Mouse (Mus musculus) limb, embryonic 15.5 days (tissue): ENCODE measurements around the gene Galnt4. TPM values are rescaled to one million over a fixed set of nuclear protein-coding genes. Genes with fewer than 3 reads are reported as not detected.
A peak's percentile ranks its signal among the peaks of the same experiment; 100 is the strongest.

ENCODE experiments used
- ATAC-seq: fragments of 200-750 bp; cut with Nextera tagmentation; 2 replicates; pipeline ENCODE4 v1.8.0; 2017; ENCODE audit warnings: low read depth, moderate TSS enrichment; ENCODE audit not compliant: insufficient number of reproducible peaks, low FRiP score, low TSS enrichment
- H3K27ac ChIP-seq: fragments of 300-500 bp; sonication (generic); 2 replicates; pipeline ENCODE4 v1.5.1; 2015; ENCODE audit warnings: moderate library complexity, mild to moderate bottlenecking, inconsistent platforms
- H3K27me3 ChIP-seq: fragments of 300-500 bp; sonication (generic); 2 replicates; pipeline ENCODE4 v1.6.1; 2015; ENCODE audit warnings: inconsistent platforms
- H3K36me3 ChIP-seq: fragments of 300-500 bp; sonication (generic); 2 replicates; pipeline ENCODE4 v1.6.1; 2015; ENCODE audit warnings: inconsistent platforms
- H3K4me1 ChIP-seq: fragments of 300-500 bp; sonication (generic); 2 replicates; pipeline ENCODE4 v1.6.1; 2015; ENCODE audit warnings: inconsistent platforms
- H3K4me2 ChIP-seq: fragments of 300-500 bp; sonication (generic); 2 replicates; pipeline ENCODE4 v1.6.1; 2015; ENCODE audit warnings: mild to moderate bottlenecking, inconsistent platforms
- H3K4me3 ChIP-seq: fragments of 300-500 bp; sonication (generic); 2 replicates; pipeline ENCODE4 v1.5.1; 2015; ENCODE audit warnings: mild to moderate bottlenecking, inconsistent platforms
- H3K9ac ChIP-seq: fragments of 300-500 bp; sonication (generic); 2 replicates; pipeline ENCODE4 v1.6.1; 2015; ENCODE audit warnings: inconsistent platforms
- H3K9me3 ChIP-seq: fragments of 300-500 bp; sonication (generic); 2 replicates; pipeline ENCODE4 v1.6.1; 2016; ENCODE audit warnings: inconsistent platforms
- WGBS: fragments of 180-500 bp; shearing (Covaris S2); methylation state at CpG from one replicate; pipeline ENCODE4 v1.1.7; 2015; 5-methylcytosine and 5-hydroxymethylcytosine counted together
- polyA plus RNA-seq: library from polyadenylated mRNA; unstranded; fragments of >200 nt; fragmentation: Nextera tagmentation; extraction: Ambion mirVana; gene quantifications from 2 replicates; pipeline ENCODE4 v1.2.1, GENCODE M21; 2015

Galnt4 gene
- 11.3 and 12.1 TPM in 2 replicates for polyA plus RNA-seq

DNA sequence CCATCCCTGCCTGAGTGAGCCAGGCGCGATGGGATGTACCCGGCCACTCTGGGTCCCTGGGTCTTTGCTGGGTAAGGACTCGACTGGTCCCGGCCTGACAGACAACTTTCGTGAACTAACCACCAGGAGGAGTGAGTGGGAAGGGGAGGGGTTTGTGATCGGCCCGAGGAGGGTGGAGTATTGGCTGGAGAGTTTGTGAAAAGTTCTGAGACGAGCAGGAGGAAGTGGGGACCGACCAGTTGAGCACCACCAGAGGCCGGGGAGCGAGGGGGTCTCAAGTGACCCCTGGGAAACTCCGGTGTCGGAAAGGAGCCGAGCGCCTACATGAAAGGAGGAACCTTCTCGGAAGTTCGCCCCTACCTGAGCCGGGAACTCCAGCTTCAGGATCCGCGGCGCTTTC, at the start of gene Galnt4:
Gene Galnt4 (plus strand): TSS at position 196 of the 400 bp plus-strand sequence.
- Histone ChIP-seq H3K4me3 (peak within 1 kb of the TSS; percentile 98), H3K36me3 (peaks cover 11% of the 10 kb centered on the region; the same call in 1 of the 2 replicates), H3K27ac (peak within 1 kb of the TSS; percentile 89), H3K9ac (peak within 1 kb of the TSS; percentile 90), H3K4me2 (peak within 1 kb of the TSS; percentile 95), H3K4me1 (peaks cover 15% of the 10 kb centered on the region; the same call in 1 of the 2 replicates), H3K27me3 (no peaks in the 10 kb centered on the region), H3K9me3 (no peaks in the 10 kb centered on the region)
- ATAC-seq, result peak; percentile 80
- WGBS, result under 1% methylated on average over 22 of the region's 22 CpGs

DNA sequence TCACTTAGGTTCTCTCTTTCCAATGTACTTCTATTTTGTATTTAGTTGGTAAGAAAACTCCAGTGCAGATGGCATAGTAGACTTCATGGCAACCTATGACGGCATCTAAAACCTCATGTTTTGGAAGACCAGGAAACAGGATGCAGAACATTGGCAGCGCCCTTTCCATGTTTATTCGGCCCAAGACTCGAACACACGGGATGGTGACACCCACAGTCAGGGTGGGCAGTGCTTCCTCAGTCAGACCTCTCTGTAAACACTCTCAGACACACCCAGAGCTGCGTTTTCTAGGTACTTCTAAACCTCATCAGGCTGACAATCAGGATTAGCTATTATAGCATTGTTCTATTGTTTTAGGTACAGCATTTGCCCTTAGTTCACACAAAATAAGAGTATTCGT, 47.4 kb upstream of the Galnt4 start:
- no peaks in the 10 kb centered on the region for H3K9me3 ChIP-seq
- no peak overlapping the region for H3K9ac ChIP-seq
- H3K27me3 ChIP-seq, result no peaks in the 10 kb centered on the region
- H3K4me2 ChIP-seq, result no peak overlapping the region
- WGBS, result 87% methylated on average over 7 of the region's 7 CpGs
- ATAC-seq, result no peak
- H3K27ac ChIP-seq, result no peak overlapping the region
- H3K4me1 ChIP-seq, result no peaks in the 10 kb centered on the region
- H3K36me3 ChIP-seq, result no peaks in the 10 kb centered on the region
- H3K4me3 ChIP-seq, result no peak overlapping the region

DNA sequence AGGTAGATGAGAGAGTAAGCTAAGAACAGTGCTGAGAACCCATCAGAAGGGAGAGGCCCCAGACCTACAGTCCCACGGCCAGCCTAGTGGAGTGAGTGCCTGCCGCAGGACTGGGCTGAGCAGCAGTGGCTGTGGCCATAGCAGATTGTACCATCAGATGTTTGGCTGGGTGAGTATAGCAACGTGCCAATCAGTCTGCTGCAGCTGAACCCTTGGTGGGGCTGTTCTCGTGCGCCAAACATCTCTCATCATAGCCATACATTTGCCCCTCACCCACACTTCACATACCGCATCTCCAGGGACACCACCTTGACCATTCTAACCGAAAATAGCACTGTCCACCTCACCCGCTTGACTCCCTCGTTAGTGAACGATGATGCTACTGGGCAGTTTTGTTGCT, 46.5 kb upstream of the Galnt4 start:
- H3K9ac ChIP-seq, result no peak overlapping the region
- no peak overlapping the region for H3K4me2 ChIP-seq
- H3K27me3 ChIP-seq, result no peaks in the 10 kb centered on the region
- WGBS, result 90% methylated on average over 10 of the region's 10 CpGs
- H3K9me3 ChIP-seq, result no peaks in the 10 kb centered on the region
- H3K36me3 ChIP-seq, result no peaks in the 10 kb centered on the region
- no peak for ATAC-seq
- no peak overlapping the region for H3K27ac ChIP-seq
- H3K4me3 ChIP-seq, result no peak overlapping the region
- H3K4me1 ChIP-seq, result no peaks in the 10 kb centered on the region

GRCm38 (mm10) chr10:99062546-99062945, 45.4 kb upstream of the Galnt4 start:
- no peak overlapping the region for H3K4me2 ChIP-seq
- no peaks in the 10 kb centered on the region for H3K27me3 ChIP-seq
- H3K36me3 ChIP-seq, result no peaks in the 10 kb centered on the region
- no peak for ATAC-seq
- H3K27ac ChIP-seq, result no peak overlapping the region
- no peak overlapping the region for H3K4me3 ChIP-seq
- H3K4me1 ChIP-seq, result no peaks in the 10 kb centered on the region
- 67% methylated on average over 5 of the region's 5 CpGs for WGBS
- no peak overlapping the region for H3K9ac ChIP-seq
- H3K9me3 ChIP-seq, result no peaks in the 10 kb centered on the region

GRCm38 (mm10) chr10:99076113-99076895, 31.7 kb upstream of the Galnt4 start:
- no peaks in the 10 kb centered on the region for H3K4me1 ChIP-seq
- no peaks in the 10 kb centered on the region for H3K36me3 ChIP-seq
- H3K4me3 ChIP-seq, result no peak overlapping the region
- H3K27me3 ChIP-seq, result no peaks in the 10 kb centered on the region
- WGBS, result 76% methylated on average over 18 of the region's 18 CpGs
- no peaks in the 10 kb centered on the region for H3K9me3 ChIP-seq
- H3K9ac ChIP-seq, result no peak overlapping the region
- no peak overlapping the region for H3K4me2 ChIP-seq
- no peak overlapping the region for H3K27ac ChIP-seq
- no peak for ATAC-seq

GRCm38 (mm10) chr10:99078621-99079020, 29.3 kb upstream of the Galnt4 start:
- no peak overlapping the region for H3K9ac ChIP-seq
- H3K27me3 ChIP-seq, result no peaks in the 10 kb centered on the region
- H3K9me3 ChIP-seq, result no peaks in the 10 kb centered on the region
- no peak overlapping the region for H3K4me3 ChIP-seq
- no peak overlapping the region for H3K4me2 ChIP-seq
- no peak overlapping the region for H3K27ac ChIP-seq
- WGBS, result 70% methylated on average over 2 of the region's 2 CpGs
- no peaks in the 10 kb centered on the region for H3K4me1 ChIP-seq
- no peak for ATAC-seq
- no peaks in the 10 kb centered on the region for H3K36me3 ChIP-seq

DNA sequence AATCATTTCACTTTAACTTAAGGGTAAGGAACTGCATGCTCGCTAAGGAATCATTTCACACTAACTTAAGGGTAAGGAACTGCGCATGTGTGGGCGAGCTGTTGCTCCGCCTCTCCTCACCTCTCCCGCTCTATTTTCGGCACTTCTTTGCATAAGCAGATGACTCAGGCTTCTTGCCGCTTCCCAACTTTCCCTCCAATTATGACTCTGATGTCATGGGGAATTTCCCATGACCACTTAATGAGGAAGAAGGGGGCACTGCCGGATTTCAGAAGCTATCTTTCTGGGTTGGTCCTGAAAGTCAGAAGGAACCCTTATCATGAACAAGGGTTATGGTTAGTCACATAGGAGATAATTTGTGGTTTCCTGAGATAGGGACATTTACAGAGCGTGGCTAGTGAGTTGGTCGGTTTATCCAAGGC, 26.4 kb upstream of the Galnt4 start:
- Histone ChIP-seq H3K4me1 (no peaks in the 10 kb centered on the region), H3K27me3 (0 out of 2 replicates have a peak, but pooled peaks cover 6% of the 10 kb centered on the region), H3K9me3 (no peaks in the 10 kb centered on the region), H3K36me3 (no peaks in the 10 kb centered on the region), H3K4me2 (no peak overlapping the region), H3K27ac (no peak overlapping the region), H3K4me3 (no peak overlapping the region), H3K9ac (no peak overlapping the region)
- WGBS, result 77% methylated on average over 10 of the region's 10 CpGs
- ATAC-seq, result no peak

GRCm38 (mm10) chr10:99083431-99084003, 24.4 kb upstream of the Galnt4 start:
- Histone ChIP-seq H3K4me1 (no peaks in the 10 kb centered on the region), H3K27ac (no peak overlapping the region), H3K4me2 (no peak overlapping the region), H3K9ac (no peak overlapping the region), H3K9me3 (no peaks in the 10 kb centered on the region), H3K36me3 (no peaks in the 10 kb centered on the region), H3K27me3 (0 out of 2 replicates have a peak, but pooled peaks cover 6% of the 10 kb centered on the region), H3K4me3 (no peak overlapping the region)
- WGBS, result 86% methylated on average over 14 of the region's 14 CpGs
- no peak for ATAC-seq

- no peak overlapping the region for H3K27ac ChIP-seq
- no peaks in the 10 kb centered on the region for H3K4me1 ChIP-seq
- no peaks in the 10 kb centered on the region for H3K36me3 ChIP-seq
- no peak overlapping the region for H3K4me2 ChIP-seq
- 42% methylated on average over 23 of the region's 23 CpGs for WGBS
- H3K9me3 ChIP-seq, result no peaks in the 10 kb centered on the region
- 0 out of 2 replicates have a peak, but pooled peaks cover 6% of the 10 kb centered on the region for H3K27me3 ChIP-seq
- no peak for ATAC-seq
- no peak overlapping the region for H3K9ac ChIP-seq
- H3K4me3 ChIP-seq, result no peak overlapping the region
Observed at GRCm38 (mm10) chr10:99084397-99085239, 23.3 kb upstream of the Galnt4 start.

- Histone ChIP-seq H3K9me3 (no peaks in the 10 kb centered on the region), H3K4me1 (no peaks in the 10 kb centered on the region), H3K9ac (no peak overlapping the region), H3K27me3 (0 out of 2 replicates have a peak, but pooled peaks cover 6% of the 10 kb centered on the region), H3K27ac (no peak overlapping the region), H3K4me3 (no peak overlapping the region), H3K36me3 (no peaks in the 10 kb centered on the region), H3K4me2 (no peak overlapping the region)
- WGBS, result 61% methylated on average over 6 of the region's 6 CpGs
- ATAC-seq, result no peak
Observed at GRCm38 (mm10) chr10:99085240-99085587, 22.7 kb upstream of the Galnt4 start.

DNA sequence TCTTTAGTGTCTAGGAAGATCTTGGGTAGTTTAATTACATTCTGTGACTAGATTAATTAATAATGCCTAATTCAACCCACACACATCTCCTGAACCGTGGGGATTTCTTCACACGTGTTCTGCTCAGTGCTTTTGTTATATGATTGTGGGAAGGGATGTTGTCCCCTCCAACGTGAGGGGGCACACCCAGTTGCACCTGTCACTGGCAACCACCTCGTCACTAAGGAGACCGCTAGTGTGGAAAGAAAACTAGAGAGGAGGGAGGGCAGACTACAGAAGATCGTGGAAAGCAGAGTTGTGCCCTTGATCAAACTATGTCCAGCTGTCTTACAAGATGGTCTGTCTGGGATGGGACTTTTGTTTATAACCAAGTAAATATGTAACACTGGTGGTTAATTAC, 21.9 kb upstream of the Galnt4 start:
- Histone ChIP-seq H3K36me3 (no peaks in the 10 kb centered on the region), H3K9ac (no peak overlapping the region), H3K4me3 (no peak overlapping the region), H3K4me2 (no peak overlapping the region), H3K4me1 (no peaks in the 10 kb centered on the region), H3K9me3 (no peaks in the 10 kb centered on the region), H3K27me3 (0 out of 2 replicates have a peak, but pooled peaks cover 6% of the 10 kb centered on the region), H3K27ac (no peak overlapping the region)
- no peak for ATAC-seq
- 66% methylated on average over 6 of the region's 6 CpGs for WGBS

GRCm38 (mm10) chr10:99089906-99090305, 18.1 kb upstream of the Galnt4 start:
- no peak overlapping the region for H3K4me2 ChIP-seq
- no peaks in the 10 kb centered on the region for H3K4me1 ChIP-seq
- H3K27ac ChIP-seq, result no peak overlapping the region
- WGBS, result 78% methylated on average over 6 of the region's 6 CpGs
- no peaks in the 10 kb centered on the region for H3K9me3 ChIP-seq
- 0 out of 2 replicates have a peak, but pooled peaks cover 6% of the 10 kb centered on the region for H3K27me3 ChIP-seq
- H3K9ac ChIP-seq, result no peak overlapping the region
- no peak overlapping the region for H3K4me3 ChIP-seq
- no peak for ATAC-seq
- H3K36me3 ChIP-seq, result no peaks in the 10 kb centered on the region
